Mouse (Mus musculus) mouse embryonic stem cell (cell line): Measurements from ENCODE around the gene Aven.

Experiments
- in situ Hi-C, 2 experiments: fragments of 300-500 bp; cut with MboI; formaldehyde crosslinking; loops; 1 replicate in 1 of 2; 3 replicates in 1 of 2; pipeline ENCODE4 v1.14.3; 2019 to 2020; ENCODE audit warnings: low sequenced_read_pairs in 2 of 2, low pct_unique_long_range_greater_than_20kb in 1 of 2, mixed read lengths in 1 of 2; ENCODE audit not compliant: unreplicated experiment in 1 of 2

Aven gene

GRCm38 (mm10) chr2:112597064-112597463, 104.3 kb downstream of the Aven start:
- in situ Hi-C loops: no loop called here

- in situ Hi-C loops: no loop called here
Measured at GRCm38 (mm10) chr2:112600222-112600621, 107.5 kb downstream of the Aven start.

- in situ Hi-C loops: no loop called here
Measured at GRCm38 (mm10) chr2:112602487-112602886, 109.7 kb downstream of the Aven start.

- in situ Hi-C loops: no loop called here
Measured at GRCm38 (mm10) chr2:112606536-112606935, 113.8 kb downstream of the Aven start.

- in situ Hi-C loops: no loop called here
Measured at GRCm38 (mm10) chr2:112612628-112613027, 119.9 kb downstream of the Aven start.

- in situ Hi-C loops: no loop called here
Measured at GRCm38 (mm10) chr2:112614375-112614774, 121.6 kb downstream of the Aven start.

GRCm38 (mm10) chr2:112617206-112617605, 124.4 kb downstream of the Aven start:
- in situ Hi-C loops: no loop called here

GRCm38 (mm10) chr2:112625156-112625555, 132.4 kb downstream of the Aven start:
- in situ Hi-C loops: no loop called here

GRCm38 (mm10) chr2:112630669-112631068, 137.9 kb downstream of the Aven start:
- in situ Hi-C loops: no loop called here

- in situ Hi-C loops: no loop called here
Measured at GRCm38 (mm10) chr2:112632536-112632935, 139.8 kb downstream of the Aven start.

GRCm38 (mm10) chr2:112637206-112637605, 144.4 kb downstream of the Aven start:
- in situ Hi-C loops: no loop called here

- in situ Hi-C loops: no loop called here
Measured at GRCm38 (mm10) chr2:112653836-112654235, 161.1 kb downstream of the Aven start.

- in situ Hi-C loops: no loop called here
Measured at GRCm38 (mm10) chr2:112656131-112656530, 163.4 kb downstream of the Aven start.

- in situ Hi-C loops: no loop called here
Measured at GRCm38 (mm10) chr2:112669461-112669860, 176.7 kb downstream of the Aven start.

GRCm38 (mm10) chr2:112676175-112676574, 183.4 kb downstream of the Aven start:
- in situ Hi-C loops: no loop called here

GRCm38 (mm10) chr2:112676721-112677120, 184.0 kb downstream of the Aven start:
- in situ Hi-C loops: no loop called here

GRCm38 (mm10) chr2:112677246-112677645, 184.5 kb downstream of the Aven start:
- in situ Hi-C loops: no loop called here

- in situ Hi-C loops: no loop called here
Measured at GRCm38 (mm10) chr2:112681817-112682216, 189.1 kb downstream of the Aven start.
